Mouse (Mus musculus): Measurements from ENCODE around the gene Sf1.

The Sf1 gene

DNA sequence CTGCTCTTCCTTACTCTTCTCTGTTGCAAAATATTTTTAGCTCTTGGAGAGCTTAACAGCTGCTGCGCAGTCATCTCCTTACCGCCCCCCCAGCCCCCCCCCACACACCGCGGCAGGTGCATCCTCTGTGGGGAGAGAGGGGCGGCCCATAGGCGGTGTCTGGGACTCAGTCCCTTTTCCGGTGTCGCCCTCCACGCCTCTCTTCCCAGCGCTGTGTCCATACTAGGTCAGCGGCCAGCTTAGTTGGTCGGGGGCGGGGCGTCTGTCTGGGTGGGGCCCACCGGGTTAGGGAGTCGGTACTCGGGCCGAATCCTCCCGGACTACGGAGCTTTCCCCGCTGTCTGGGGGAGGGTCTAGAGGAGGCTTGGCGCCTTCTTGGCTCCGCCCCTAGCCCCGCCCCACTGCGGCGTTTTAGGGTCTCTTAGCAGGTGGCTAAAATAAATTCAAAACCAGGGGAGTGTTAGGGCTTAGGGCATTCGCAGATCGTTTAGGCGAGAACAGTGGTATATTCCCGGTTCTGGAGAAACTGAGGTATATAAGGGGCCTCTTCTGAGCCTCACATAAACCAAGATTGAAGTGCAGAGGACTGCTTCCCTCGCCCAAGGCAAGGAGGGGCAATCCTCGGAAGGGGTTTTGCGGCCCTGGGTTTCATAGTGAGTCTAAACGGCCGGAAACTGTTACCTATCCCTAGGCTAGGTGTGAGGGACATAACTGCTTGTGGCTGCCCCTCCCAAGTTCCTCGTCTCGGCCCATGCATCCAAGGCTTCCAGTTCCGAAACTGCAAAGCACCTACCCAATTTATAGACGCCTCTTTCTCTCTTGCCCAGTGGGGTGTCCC, 35.2 kb downstream of the Sf1 start:
- DNase-seq (ENCODE audit: low read depth, low spot score), result peak; percentile 54

DNA sequence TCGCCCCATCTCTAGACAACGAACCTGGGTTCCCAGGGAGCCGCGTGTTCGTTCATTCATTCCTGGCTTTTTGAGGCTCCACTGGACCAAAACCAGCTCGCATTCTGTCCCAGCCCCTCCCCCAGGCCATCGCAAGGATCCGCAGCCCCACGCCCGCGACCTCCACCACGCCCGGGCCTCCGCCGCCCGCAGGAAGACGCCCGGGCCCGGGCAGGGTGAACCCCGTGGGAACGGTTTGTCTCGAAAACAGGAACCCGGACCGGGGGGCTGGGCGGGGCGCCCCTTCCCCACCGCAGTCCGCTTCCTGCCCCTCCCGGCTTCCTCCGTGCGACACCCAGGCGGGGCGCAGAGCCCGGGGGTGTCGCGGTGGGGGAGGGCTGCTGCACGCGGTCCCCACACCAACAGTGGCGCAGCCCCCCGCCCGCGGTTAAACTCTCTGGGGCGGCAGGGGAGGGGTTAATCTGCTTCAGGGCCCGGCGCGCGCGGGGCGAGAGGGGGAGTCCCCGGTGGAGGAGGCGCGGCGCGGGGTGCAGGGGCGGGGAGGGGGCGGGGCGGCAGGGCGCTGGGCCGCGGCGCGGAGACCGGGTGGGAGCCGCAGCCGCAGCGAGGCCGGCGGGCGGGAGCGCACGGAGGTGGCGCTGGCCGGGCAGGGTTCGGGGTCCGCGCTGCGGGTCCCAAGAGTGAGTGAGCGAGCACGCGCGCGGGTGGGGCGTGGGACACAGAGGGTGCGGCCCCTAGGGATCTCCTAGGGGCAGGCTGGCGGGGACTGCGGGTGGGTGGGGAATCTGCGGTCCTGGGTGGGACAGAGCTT, 36.0 kb downstream of the Sf1 start, which contains the start of gene Rasgrp2:
Gene Rasgrp2 (plus strand): TSS at position 56 of the 811 bp plus-strand sequence.
- DNase-seq (ENCODE audit: low read depth, low spot score), result no peak

DNA sequence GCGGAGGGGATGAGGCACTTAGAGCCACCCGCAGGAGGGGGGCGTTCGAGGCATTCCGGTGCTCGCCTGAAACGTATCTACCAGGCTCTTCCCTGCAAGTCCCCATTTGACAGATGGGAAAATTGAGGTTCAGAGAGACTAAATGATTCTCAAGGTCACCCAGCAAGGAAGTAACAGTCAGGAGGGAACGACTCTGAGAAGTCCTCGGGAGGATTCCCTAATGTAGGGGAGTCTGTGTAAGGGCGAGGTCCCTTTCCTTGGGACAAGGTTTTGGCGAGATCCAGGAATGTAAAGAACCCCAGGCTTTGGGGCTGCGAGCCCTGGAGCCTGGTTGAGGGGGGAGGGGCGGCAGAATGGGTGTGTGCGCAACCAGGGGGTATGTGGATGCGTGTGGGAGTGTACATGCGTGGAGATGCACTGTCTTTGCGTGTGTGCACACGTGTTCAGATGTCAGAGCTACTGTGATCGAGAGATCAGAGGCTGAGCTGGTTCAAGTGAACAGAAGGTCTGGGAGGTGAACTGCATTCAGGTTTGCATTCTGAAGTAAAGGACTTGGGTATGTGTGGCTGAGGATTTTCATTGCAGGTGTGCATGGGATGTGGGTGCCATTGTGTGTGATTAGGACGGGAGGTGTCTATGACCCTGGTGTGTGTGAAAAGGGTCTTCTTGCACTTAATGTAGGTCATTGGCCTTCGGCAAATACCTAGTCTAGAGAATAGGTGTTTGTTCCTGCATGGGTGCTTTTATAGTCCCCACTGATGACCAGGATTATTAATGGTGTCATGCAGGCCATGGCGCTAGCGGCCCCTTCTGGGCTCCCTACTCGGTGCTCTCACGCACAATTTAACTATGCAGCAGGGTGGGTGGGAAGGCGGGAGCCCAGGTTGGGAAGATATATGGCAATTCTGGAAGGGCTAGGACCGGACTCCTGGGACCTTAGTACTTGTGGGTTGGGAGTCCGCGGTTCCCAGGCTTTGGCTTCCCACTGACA, 36.9 kb downstream of the Sf1 start:
- no peak for DNase-seq (ENCODE audit: low read depth, low spot score)

DNA sequence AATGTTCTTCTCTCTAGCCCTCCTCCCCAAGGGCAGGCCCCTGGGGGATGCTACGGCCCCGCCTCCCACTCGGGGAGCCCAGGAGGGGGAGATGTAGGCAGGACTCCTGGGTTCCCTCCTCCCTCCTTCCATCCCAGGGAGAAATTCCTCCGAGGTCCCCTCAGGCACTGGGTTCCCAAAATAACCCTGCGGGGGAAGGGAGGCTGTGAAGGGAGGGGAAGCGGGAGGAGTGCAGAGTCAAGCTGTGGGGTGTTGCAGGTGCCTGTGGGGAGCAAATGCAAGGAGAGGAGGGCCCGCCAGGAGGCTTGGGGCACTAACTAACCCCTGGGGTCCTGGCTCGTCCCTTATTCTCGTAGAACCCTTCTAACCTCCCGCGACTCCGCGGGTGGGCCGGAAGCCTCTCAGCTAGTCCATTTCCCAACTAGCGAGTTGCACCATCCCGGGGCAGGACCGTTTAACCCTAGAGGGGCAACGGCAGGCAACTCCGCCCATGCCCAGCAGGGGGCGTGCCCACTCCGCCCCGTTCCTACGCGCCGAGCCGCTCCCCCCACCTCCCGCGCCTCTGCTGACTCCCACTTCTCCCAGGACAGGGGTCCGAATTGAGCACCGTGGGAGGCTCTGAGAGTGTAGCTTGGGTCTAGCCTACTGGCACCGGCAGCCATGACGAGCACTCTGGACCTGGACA, 37.8 kb downstream of the Sf1 start:
- DNase-seq (ENCODE audit: low read depth, low spot score), result peak; percentile 71

DNA sequence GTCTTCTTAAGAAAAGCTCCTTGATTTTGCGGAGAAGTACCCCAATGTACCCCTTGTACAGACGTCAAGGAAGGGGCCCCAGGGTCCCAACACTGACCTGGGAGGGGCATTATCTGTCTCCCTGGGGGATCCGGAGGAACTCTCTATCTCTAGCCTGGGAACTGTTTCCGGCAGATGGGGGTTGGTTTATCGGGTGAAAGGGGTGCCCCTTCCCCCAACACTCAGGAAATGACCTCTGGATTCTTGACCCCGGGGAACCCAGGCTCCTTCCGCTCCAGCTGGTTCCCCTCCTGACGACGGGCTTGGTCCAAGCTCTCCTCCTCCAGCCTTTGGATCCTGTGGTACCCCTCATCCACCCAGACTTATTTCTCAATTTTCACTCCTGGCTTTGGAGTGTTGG, 38.5 kb downstream of the Sf1 start:
- DNase-seq (ENCODE audit: low read depth, low spot score), result no peak

DNA sequence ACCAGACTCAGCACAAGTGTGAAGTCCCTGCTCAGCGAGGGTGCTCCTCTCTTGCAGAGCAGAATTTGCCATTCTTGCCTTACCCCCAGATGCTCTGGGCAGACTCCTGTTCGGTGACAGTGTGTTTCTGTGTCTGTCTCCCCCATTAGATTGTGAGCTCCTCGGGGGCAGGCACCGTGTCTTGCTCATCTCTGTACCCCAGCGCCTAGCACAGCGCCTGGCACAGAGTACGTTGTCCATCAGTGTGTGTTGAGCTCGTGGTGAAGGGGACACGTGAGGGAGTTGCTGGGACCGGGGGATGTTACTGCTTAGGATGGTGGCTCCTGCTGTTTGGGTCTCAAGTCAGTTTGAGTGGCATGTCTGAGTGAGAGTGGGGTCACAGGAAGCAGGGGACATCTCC, 40.4 kb downstream of the Sf1 start:
- no peak for DNase-seq (ENCODE audit: low read depth, low spot score)

DNA sequence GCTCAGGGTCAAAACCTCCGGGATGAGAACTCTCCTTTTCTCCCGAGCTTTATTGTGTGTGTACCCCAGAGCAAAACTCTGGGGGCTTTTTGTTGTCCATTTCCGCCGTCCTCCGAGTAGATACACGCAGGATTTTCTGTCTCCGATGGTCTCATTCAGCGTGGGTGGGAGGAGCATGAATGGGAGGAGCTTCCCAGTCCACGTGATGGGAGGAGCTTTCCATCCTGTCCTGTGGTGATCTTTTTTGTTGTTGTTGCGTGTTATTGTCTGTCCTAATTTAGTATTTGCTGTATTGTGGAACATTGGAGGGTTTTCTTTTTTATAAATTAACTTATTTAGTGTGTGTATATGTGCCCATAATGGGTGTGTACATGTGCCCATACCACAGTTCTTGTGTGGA, 41.9 kb downstream of the Sf1 start:
- DNase-seq (ENCODE audit: low read depth, low spot score), result no peak

DNA sequence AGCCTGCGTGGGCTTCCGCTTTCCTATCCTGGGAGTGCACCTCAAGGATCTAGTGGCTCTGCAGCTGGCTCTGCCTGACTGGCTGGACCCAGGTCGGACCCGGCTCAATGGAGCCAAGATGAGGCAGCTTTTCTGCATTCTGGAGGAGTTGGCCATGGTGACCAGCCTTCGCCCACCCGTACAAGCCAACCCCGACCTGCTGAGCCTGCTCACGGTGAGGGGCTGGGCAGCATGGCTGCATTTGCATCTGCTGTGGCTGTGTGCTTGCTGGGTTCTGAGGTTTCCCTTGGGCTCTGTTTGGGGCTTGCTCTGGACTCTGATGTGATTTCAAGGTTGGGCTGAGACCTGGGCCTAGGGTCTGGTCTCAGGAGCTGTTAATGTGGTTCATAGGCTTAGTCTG, 43.6 kb downstream of the Sf1 start:
- no peak for DNase-seq (ENCODE audit: low read depth, low spot score)

DNA sequence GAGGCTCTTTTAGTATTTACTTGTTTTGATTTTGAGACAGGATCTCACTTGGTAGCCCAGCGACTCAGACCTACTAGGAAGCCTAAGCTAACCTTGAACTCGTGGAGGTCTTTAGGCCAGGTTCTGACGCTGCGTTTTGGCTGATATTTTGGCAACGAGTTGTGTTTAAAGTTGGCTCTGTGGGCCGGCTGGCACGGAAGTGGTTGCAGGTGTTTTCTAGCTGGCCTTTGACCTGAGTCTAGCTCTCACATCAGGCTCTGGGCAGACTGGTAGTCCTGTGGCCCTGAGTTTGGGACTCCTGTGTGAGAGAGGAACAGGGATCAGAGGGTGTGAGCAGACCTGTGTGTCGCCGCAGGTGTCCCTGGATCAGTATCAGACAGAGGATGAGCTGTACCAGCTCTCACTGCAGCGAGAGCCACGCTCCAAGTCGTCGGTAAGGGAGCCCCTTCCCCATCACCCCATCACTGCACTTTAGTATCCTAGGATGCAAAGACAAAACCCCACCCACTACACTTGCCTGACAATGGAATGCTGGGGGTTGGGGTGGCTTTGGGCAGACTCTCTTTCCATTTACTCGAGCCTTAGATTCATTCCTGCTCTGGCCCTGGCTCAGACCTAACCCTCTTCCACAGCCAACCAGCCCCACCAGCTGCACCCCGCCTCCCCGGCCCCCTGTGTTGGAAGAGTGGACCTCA, 44.5 kb downstream of the Sf1 start:
- DNase-seq (ENCODE audit: low read depth, low spot score), result no peak

DNA sequence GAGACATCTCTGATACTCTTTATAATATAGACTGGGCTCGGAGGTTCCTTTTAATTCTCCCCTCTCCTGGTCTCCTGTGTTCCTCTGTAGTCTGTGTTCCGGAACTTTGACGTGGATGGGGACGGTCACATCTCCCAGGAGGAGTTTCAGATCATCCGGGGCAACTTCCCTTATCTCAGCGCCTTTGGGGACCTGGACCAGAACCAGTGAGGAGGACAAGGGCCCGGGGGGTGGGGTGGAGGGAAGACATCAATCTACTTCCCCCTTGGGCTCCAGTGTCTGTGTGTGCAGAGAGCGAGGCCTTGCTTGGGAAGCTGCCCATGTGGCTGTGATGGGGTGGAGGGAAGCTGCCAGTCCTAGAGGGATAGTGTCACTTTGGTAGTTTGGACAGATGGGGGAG, 45.3 kb downstream of the Sf1 start:
- DNase-seq (ENCODE audit: low read depth, low spot score), result no peak

DNA sequence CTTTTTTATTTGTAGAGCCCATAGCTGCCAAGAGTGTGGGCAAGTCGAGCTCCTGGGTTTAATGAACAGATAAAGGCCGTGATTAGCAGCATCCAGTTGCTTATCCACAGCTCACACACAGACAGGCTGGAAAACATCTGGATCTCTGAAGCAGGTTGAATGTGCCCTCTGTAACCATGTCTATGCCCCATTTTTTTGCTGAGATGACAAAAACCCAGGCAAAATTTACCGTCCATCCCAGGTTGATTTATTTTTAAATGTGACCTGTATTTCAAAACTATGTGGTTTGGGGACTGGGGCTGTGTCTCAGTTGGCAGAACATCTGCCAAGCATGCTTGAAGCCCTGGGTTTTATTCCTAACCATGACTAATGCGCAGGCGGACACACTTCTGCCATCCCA, 45.7 kb downstream of the Sf1 start:
- DNase-seq (ENCODE audit: low read depth, low spot score), result no peak

DNA sequence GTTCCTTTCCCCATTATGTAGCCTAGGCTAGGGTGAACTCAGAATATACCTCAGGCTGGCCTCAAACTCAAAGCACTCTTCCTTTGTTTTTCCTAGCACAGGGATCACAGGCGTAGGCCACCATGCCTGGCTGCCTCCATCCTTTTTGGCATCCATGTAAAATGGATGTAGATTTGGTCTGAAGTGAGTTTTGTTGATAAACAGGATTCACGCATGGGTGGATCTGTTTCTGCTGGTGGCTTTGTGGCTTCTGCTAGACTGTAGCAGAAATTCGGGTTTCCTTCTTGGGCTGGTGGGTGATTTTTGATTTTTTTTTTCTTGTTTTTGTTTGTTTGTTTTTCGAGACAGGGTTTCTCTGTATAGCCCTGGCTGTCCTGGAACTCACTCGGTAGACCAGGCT, 46.4 kb downstream of the Sf1 start:
- no peak for DNase-seq (ENCODE audit: low read depth, low spot score)

DNA sequence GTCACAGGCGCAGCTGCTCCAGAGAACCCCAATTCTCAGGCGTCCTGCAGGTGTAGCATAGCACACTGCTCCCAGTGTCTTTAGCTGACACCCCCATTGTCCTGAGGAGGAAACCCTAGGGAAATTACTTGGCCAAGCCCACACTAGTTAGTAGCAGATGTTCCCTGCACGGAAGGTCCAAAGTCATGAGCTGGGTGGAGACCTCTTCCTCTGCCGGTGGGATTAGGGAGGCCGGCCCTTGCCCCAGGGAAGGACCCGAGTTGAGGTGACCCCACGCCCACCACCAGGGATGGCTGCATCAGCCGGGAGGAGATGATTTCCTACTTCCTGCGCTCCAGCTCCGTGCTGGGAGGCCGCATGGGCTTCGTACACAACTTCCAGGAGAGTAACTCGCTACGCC, 49.3 kb downstream of the Sf1 start:
- no peak for DNase-seq (ENCODE audit: low read depth, low spot score)

DNA sequence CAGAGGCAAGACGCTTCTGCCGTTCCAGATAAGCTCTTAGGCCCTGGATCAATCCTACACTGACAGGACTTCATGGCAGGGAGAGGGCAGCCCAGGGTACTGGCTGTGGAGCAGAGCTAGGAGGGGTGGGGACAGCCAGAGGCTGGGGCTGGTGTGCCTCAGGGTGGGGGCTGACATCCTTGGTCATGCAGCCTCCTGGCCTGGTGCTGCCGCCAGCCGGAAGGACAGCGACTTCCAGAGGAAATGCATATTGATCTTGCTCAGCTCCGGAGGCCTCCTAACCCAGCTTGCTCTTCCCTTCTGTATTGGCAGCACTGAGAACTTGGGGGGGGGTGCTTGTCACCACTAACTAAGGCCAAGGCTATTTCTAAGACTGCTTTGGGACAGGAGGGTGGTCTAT, 52.0 kb downstream of the Sf1 start:
- DNase-seq (ENCODE audit: low read depth, low spot score), result no peak

DNA sequence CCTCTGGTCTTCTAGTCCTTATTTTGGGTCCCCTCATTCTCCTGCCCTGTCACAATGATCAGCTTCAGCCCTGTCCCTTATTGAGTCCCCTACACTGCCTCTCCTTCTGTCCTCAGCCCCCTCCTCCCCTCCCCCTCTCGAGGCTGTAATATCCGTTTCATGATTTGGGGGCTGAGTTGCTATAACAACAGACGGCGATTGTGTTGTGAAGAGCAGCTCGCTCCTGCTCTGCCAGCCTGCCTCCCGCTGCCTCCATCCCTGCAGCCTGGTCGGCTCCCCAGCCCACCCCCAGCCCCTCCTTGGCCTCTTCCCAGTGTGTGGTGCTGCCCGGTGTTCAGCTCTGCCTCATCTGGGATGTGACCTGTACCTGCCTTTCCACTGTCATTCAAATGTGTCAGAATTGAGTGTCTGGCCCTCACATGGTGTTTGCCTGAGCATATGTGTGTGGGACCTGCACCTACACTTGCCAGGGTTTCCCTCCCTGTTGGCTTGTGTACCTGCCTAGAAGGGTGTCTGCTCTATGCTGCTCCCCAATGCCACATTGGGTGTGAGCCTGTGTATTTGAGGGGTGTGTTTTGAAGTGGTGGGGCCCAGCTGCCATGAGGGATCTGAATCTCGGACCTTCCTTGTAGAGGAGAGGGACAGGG, 52.8 kb downstream of the Sf1 start:
- peak; percentile 63 for DNase-seq (ENCODE audit: low read depth, low spot score)

DNA sequence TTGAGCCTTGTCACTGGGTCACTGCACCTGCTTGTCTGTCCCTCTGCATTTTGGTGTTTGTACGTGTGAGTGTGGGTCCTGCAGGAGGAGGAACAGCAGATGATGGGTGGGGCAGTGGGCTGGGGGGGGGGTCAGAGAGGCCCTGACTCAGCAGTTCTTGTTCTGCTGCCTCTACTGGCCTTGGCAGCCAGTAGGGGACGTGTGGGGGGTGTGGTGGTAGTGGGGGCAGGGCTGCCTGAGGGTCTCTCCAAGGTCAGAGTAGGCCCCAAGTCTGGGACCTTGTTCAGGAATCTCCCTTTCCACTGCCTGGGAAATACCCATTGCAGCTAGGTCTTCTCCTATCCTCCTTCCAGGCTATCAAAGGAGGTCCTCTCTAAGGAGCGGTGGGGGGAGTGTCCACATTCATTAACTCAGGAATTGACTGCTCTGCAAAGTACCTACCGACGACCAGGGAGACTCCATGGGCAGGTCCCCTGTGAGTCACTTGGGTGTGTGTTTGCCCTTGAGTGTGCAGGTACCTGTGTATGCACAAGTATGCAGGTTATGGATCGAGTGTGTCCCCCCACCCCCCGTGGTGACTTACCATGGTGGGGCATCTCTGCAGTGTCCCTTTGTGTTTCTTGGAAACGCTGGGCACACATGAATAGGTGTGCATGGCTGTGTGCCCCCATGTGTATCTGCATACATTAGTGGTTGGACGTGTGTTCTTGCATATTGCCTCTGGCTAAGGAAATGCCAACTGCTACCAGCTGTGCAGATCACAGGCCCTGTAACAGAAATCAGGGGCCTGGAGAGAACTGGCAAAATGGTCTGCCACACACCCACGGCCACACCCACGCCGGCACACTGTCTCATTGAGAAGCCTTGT, 53.6 kb downstream of the Sf1 start:
- DNase-seq (ENCODE audit: low read depth, low spot score), result no peak

DNA sequence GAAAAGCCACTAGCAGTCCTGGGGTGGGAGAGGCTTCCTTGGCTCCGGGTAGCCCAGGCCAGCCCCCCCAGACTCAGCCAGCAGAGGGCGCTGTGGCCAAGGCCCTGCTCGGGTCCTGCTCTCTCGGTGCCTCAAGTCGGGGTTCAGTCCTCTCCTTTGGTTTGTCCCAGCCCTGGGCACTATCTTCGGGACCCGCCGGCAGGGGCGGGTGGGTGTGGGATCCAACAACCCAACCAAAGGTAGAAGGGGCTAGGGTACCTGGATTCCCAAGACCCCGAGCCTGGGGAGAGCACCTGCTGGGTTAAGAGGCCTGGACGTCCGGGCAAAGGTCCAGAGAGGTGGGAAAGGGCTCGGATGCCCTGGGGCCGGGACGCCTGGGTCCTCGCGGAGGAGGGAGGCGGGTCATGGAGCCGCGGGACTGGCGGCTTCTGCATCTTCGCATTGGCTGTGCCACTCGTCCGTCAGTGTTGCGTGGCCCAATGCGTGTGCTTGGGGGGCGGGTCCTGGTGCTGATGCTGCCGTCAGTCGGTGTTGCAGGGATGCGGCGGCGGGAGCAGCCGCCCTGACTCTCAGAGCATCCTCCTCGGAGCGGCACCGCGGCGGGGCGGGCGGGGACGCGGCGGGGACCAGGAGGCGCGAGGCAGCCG, 54.9 kb downstream of the Sf1 start, which contains the start of gene Nrxn2:
Gene Nrxn2 (plus strand): TSS at position 499 of the 647 bp plus-strand sequence.
- peak; percentile 89 for DNase-seq (ENCODE audit: low read depth, low spot score)

DNA sequence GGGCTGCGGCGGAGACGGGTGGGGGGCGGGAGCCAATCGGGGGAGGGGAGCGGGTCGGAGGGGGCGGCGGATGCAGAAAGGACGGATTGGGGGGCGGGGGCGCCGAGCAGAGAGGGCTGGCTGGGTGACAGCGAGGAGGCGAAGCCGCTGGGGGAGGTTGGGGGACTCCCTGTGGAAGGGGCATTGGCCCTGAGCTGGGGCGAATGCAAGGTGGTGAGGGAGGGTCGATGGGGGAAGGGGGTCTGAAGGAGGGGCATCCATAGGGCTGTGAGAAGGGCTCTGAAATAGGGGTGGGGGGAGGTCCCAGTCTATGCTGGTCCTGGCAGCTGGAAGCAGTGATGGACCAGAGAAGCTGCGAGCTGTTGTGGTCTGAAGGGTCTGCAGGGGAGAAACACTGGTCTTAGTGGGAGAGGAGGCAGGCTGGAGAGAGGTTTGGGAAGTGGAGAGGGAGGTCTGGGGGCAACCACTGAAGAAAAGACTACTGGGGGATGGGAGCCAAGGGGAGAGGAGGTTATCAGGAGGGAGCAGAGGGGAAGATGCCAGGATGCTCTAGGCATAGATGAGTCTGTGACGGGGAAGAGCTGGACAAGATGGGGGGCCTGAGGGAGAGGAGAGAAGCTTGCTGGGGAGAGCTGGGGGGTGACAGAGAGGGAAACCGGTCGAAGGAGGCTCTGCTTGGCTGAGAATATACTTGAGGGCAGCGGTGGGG, 55.6 kb downstream of the Sf1 start:
- DNase-seq (ENCODE audit: low read depth, low spot score), result no peak
